Mouse (Mus musculus) right cerebral cortex, postnatal 36 days (tissue): ENCODE measurements at regions not wholly inside any gene's neighbourhood (a gene's known extent, or its start where the extent isn't known, plus 50 kb on each side); places are given as distances from the start of the nearest gene placed in this dataset.

Experiments used
- DNase-seq, 2 experiments: peaks; one replicate each; pipeline ENCODE4 v3.0.0; 2022; ENCODE audit warnings: low spot score in 2 of 2, mixed read lengths in 1 of 2

GRCm38 (mm10) chr12:26781537-26781936, 312.5 kb downstream of the Cmpk2 start:
- DNase-seq = peak; percentile 54 to 63

DNA sequence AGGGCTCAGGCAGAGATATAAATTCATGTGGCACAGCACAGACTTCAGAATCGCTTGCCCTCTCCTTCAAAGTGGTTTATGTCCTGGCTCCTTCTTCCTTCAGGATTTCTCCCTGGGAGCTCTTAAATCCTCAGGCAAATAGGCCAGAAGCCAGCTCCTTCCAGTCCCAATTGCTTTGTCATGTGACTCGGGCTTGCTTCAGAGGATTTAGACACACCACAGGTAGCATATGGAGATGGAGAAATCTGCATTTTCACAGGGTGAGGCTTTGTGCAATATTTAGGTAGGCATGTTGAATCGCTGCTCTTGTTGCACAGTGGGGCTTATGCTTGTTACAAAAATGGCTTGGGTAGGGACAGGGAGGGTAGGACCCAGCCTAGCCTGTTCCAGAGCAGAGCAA, 309.8 kb downstream of the Cmpk2 start:
- no peak for DNase-seq

DNA sequence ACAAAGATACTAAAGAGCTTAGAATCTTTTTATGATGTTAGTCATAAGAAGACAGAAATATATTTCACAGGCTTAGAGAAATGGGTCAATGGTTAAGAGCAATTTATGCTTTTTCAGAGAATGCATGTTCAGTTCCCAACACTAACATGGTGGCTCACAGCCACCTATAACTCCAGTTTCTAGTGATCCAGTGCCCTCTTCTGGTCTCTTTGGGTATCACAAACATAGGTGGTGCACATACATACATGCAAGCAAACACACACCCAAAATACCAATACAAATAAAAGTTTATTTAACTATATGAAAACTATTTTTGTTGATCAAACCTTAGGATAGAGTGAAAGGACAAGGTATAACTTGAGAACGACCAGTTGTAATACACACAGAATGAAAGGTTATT, 308.0 kb downstream of the Cmpk2 start:
- DNase-seq = no peak

DNA sequence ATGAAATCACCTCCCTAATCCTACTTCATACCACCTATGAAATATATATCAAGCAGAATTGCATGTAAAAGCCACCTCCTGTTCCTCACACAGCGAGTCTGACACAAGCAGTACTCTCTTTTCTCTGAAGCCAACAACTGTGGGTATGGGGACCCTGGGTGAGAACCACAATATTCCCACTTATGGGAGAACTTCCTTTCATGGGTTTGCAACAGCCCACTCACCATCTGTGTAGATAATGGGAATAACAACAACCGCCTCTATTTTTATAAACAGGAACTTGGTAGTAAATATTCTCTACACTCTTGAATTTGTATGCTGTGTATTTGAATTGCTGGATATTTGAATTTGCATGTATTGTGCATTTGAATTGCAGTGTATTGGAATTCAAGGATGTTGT, 305.0 kb downstream of the Cmpk2 start:
- no peak for DNase-seq

DNA sequence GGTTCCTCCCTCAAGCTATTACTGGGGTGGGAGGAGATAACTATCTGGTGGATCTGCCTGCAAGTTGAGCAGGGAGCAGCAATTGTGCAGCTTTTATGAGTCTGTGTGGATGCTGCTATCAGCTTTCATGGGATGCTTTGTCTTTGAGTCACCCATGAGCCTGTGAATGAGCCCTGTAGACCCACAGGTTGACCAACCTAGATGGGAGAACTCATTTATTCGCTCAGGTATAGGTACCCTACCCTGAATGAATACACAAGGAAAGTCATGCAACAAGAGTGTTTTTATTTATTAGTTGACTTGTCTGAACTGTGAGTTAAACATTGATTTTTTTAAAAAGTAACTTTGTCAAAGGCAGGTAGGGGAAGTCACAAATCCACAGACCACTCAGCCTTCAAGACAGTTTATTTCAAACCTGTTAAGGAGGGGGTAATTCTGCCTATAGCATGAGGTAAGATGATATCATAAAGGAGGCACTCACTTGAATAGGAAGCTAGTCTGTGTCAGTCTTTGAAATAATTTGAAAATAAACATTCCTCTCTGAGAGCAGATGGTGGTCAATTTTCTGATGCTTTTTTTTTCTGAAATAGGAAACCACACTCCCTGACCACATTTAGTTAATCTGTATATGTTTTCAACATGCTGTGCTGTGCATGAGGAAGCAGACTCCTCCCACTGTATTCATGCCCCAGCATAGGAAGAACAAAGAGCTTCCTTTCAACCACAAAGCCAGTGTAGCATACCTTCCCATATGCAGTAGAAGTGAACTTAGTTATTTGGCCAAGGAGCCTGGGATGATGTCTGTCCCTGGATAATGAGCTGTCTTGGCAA, 302.0 kb downstream of the Cmpk2 start:
- no peak for DNase-seq

GRCm38 (mm10) chr12:26767551-26767950, 298.5 kb downstream of the Cmpk2 start:
- DNase-seq = no peak

GRCm38 (mm10) chr12:26758657-26759325, 289.8 kb downstream of the Cmpk2 start:
- DNase-seq = no peak

DNA sequence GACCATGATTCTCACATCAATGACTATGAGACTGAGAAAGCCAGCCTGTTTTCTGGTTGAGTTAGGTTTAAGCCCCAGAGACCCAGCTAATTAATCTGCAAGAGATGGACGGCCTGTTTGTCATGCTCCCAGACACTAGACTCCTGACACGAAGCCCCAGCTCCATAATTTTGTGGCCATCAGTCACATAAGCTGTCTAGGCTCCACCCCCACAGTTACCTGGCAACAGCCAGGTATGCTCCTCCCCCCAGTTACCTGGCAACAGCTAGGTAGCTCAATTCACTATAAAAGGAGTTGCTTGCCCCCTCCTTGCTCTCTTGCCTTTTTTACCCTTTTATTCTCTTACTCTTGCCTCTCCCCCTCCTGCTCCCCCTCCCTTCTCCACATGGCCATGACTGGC, 287.3 kb downstream of the Cmpk2 start:
- no peak for DNase-seq

GRCm38 (mm10) chr12:26754611-26755010, 285.6 kb downstream of the Cmpk2 start:
- no peak for DNase-seq

DNA sequence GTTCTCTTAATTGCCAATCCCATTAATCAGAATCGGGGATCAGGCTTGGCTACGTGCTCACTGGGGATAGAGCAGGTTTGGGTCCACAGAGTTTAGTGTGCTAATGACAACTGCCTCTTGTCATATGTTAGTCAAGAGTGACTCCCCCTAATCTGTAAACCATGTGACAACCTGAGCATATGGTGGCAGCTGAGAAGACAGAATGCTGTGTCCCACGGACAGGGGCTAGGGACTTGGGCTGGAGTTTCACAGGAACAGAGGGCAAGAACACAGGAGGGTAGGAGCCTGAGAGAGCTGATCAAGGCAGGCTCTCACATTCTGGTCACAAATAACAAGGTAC, 265.5 kb downstream of the Cmpk2 start:
- DNase-seq = no peak

- DNase-seq = no peak
Measured at GRCm38 (mm10) chr12:26733822-26734557, 265.0 kb downstream of the Cmpk2 start.

DNA sequence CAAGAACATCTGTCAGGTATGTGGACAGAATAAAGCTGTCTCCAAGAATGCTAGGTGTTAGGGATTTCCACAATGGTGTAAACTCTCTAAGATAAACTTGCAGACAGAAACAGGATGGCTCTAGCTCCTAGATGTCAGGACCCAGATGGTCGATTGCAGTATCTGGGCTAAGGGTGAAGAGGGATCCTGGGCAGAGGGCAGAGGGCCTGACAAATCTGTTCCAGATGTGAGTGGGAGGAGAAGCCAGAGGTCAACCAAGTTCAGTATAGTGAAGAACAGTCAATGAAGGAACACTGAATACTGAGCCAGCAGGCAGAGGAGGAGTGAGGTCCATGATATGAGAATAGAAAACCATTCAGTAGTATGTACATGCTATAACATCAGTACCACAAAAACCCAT, 254.4 kb downstream of the Cmpk2 start:
- DNase-seq = no peak

DNA sequence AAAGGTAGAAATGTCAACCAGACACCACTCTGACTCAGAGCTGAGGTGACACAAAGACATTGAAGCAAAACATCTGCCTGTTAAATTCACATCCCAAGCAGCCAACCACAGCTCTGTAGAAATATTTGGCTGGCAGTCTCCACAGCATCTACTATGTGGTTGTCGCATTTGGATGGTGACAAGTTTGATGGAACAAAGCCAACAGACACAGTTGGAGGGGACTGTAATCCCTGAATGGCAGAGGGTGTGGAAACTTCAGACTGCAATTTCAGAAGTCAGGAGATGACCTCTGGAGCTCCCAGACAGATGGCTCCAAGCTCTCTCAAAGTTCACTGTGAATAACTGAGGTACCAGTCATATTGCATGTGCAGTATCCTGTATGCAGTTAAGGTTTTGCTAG, 229.8 kb downstream of the Cmpk2 start:
- no peak for DNase-seq

DNA sequence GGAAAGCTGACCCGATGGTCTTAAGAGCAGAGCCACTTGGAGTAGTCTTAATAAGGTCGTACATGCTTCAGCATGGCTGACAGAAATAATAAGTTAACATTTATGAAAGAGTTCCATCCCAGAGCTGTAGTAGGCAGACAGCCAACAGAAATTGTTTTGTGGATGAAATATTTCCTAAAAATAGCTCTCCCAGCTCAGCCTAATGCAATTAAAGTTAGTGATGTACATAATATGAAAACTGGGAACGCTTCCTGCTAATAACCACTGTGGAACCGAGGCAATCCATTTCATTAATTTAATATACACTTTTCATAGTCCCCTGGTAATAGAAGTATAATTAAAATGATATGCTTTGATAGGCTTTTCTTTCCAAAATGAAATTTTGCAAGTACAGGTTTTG, 219.0 kb downstream of the Cmpk2 start:
- no peak for DNase-seq

- DNase-seq = no peak
Measured at GRCm38 (mm10) chr12:26680568-26680947, 211.6 kb downstream of the Cmpk2 start.

GRCm38 (mm10) chr12:26679887-26680567, 211.0 kb downstream of the Cmpk2 start:
- no peak for DNase-seq

DNA sequence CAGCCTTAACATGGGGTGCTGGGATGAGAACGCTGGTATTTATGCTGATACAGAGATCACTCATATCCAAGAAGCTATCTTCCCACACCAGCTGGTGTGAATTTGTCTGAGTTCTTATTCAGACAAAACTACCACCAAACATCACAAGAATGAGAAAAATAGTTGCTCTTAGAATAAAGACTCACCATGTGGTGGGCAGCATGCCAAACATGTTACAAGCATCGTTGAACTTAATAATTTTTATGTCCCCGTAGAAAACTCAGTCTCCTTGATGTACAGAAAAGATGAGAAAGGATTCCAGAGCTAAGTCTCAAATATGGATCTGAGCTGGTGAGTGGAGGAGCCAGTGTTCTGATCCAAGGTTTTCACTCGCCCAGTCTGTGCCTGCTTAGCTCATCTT, 196.5 kb downstream of the Cmpk2 start:
- no peak for DNase-seq

- no peak for DNase-seq
Measured at GRCm38 (mm10) chr12:26654251-26654650, 185.2 kb downstream of the Cmpk2 start.

GRCm38 (mm10) chr12:26653781-26654180, 184.8 kb downstream of the Cmpk2 start:
- DNase-seq = no peak

DNA sequence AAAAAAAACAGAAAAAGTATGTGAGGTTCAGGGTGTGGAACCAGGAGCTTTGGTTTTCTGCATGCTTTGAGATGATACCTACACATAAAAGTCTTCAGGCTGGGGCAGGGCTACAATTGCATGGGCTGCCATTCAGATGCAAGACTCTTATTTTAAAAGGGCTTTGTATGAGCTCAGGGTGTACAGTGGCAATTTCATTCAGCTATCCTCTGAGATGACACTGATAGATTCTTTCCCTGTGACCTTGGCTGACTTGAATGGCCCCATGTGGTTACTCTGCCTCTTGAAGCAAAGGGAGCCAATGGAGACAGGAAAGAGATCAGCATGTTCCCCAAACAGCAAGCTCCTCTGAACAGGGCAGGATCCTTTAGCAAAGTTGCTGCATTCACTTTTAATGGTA, 177.1 kb downstream of the Cmpk2 start:
- DNase-seq = no peak

GRCm38 (mm10) chr12:26635665-26636241, 166.7 kb downstream of the Cmpk2 start:
- no peak for DNase-seq

DNA sequence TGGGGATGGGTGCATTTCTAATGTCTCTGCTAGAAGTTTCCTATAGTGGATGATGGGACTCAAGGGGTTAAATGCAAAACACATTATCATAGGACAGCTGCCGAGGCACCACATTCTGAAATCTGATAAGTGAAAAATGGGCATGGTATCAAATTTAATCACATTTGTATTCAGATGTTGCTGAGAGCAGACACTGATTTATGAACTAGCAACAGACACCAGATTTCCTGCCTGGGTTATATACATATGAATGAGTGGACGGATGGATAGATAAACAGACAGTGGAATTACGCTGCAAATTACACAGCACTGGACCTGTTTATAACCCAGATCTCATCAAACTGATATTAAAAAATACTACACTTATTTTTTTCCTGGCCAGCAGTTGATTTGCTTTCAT, 166.2 kb downstream of the Cmpk2 start:
- DNase-seq = no peak
